Mouse (Mus musculus): ENCODE results near the gene Gm12184.
A peak's percentile ranks its signal among the peaks of the same experiment; 100 is the strongest.
"Not testable (repeated sequence)": the region's sequence is repeated elsewhere in the genome, so short reads cannot be mapped to it uniquely, and the experiment has no call there.

The Gm12184 gene

DNA sequence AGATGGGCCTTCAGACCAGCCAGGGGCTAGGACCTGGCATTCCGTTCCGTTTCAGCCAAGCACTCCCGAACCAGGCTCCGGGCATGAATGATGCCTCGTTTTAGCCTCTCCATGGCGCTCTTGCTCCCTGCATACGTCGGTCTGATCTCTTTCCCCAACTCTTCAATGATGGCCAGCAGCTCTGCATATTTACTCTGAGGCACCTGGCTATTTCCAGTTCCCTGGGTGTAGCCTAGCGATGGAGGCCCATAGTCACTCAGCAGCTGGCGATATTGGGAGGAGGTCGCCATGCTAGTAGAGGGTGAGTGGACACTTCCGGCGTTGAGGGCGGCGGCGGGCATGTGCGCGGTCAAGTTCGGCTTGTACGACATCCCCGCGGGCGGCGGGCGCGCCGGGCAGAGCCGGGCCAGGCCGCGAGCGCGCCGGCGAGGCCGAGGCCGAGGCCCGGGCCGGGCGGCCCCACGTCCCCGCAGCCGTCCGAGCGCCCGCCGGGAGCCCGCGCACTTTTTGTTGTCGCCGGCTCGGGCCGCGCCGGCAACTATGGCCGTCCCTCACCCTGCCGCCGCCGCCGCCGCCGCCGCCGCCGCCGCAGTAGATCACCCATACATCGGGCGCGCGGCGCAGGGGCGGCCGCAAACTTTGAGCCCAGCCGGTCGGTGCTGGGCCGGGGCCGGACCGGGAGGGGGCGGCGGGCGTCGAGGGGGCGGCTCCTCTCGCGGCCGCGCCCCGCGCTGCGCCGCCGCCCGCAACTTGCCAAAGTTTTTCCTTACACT lies at the start of gene Gm12184, which contains the start of gene Trim7:
Gene Gm12184 (minus strand): TSS at position 677 of the 773 bp plus-strand sequence.
Gene Trim7 (plus strand): TSS at position 162 of the 773 bp plus-strand sequence.
- DNase-seq: not testable (repeated sequence)

DNA sequence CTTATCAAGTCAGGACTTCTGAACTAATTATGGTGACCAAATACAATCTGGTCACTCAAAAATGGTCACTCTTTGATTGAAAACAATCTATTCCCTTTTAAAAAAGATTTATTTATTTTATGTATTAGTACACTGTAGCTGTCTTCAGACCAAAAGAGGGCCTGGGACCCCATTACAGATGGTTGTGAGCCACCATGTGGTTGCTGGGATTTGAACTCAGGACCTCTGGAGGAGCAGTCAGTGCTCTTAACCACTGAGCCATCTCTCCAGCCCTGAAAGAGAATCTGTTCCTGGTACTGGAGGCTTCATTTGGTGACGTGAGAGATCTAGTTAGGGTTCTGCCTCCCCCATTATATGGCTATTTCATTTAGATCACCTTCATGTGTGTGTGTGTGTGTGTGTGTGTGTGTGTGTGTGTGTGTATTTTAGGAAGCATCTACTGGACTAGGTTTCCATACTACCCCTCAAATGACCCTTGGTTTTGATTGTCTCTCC lies 48.9 kb upstream of the Gm12184 start:
- DNase-seq: not testable (repeated sequence)

DNA sequence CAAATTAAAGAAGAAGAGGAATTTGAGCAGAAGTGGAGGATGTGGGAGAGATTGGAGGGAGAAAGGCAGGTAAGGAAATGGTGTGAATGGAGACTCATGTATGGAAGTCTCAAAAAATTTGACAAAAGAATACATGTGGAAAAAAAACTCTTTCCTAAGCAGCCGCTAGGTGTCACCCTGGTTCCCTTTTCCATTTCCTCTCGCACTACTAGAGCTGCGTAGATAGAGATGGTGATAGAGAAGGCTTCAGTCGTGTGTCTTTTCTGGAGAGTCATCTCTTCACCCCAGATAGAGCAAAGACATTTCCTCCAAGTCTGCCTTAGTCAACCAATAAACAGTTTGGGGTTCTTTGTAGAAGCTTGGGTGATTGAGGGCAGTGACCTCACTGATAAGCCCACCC lies 48.0 kb upstream of the Gm12184 start:
- no peak for DNase-seq

DNA sequence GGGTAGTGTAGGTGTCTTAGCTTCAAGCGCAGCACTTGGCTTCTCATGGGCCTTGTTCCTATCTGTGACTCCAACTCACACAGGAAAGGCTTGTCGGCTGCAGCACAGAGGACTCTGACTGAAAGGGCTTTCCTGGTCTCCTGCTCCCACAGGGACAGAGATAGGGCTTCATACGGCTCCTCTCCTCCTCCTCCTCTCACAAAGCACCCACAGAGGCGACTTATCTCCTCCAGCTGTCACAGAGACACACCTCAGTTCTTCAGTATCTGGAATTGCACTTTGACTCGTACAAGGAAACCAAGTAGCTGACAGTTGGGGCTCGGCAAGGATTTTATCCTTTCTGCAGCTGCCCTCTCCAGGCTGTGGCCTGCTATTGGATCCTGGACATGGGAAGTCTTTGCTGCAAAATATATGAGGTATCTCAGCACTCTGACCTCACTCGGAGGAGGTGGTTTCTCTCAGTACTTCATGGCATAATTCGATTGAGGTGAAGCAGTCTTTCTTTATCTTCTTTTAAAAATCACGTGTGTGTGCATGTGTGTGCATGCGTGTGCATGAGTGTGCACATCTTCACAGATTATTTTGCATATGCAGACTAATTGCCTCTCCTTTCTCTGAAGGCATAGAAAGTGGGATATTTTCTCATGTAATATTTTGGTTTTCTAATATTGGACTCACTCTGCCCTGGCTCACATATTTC lies 47.3 kb upstream of the Gm12184 start:
- no peak for DNase-seq

DNA sequence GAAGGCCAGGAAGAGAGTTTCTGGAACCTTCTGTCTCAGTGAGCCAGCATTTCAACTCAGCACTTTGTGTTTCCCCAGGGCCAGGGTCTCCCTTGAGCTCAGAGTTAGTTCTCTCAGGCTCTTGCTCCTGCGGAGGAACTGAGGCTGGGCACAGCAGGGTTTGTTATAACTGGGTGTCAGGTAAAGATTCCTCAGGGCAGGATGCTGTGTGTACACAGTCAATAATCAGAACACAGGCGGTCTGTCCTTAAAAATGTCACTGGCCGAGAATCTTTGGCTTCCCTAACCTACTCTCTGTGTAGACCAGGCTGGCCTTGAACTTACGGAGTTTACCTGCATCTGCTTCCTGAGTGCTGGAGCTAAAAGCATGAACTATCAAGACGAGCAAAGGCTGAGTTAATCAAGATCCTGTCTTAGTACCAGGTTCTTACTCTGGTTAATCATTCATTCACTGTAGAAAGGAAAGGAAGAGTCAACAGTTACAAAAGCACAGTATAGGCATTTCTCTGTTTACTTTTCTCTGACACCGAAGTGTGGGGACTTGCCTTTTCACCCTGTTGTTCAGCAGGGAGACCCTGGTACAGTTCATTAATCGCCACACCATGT lies 46.3 kb upstream of the Gm12184 start:
- no peak for DNase-seq

DNA sequence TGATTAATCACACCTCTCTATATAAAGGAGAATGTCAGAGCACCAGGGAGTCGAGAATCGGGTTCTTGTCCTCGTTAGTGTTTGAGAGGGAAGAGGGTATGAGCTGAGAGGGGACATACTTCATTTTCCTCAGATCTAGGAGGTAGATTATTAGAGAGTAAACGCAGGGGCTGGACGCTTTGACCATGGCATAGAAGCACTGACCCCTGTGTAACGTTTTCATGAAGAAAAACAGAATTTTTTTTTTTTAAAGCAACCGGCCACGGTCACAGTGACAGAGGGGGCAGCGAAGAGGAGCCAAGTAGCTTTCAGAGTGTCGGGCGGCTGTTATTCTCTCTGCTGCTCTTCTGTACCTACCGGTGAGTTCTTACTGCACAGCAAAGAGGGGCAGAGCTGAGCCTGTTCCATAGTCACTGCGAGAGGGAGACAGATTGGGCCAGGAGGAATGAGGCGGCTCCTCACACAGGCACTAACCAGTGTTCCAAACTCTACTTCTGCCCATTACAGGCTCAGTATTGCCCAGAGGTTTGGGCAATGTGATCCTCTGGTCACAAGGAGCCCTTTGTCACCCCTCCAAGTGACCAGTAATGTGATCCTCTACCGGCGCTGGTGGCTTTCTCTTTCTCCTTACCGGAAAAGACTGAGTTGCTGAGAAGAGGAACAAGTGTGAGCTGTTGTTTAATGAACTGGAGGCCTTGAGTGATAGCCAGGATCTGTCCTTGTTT lies 45.5 kb upstream of the Gm12184 start:
- DNase-seq: peak; percentile 75

DNA sequence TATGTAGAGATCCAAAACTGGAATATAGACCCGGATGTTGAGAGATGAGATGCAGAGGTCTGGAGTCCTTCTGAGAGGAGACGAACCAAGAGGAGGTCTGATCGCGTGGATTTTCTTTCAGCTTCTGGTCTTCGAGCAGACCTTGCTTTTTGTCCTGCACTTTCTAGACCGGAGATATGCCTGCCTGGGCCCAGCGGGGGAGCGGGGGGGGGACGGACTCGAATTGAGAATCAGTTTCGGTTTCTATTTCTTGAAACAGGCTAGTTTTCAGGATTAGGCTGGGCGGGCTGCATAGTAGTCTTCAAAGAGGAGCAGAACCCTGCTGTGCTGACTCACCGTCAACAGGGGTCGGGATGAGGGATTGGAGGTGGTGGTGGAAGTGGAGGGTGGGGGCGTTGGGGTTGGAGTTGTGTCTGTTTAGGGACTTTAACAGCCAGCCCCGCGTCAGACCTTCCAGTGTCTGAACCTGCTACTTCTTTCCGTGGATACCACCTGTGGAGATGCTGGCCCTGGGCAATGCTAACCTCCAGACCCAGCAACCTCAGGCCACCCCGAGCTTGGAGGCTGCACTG lies 44.8 kb upstream of the Gm12184 start, which contains the start of gene Irgm1:
Gene Irgm1 (minus strand): TSS at position 483 of the 572 bp plus-strand sequence.
- DNase-seq: no peak

DNA sequence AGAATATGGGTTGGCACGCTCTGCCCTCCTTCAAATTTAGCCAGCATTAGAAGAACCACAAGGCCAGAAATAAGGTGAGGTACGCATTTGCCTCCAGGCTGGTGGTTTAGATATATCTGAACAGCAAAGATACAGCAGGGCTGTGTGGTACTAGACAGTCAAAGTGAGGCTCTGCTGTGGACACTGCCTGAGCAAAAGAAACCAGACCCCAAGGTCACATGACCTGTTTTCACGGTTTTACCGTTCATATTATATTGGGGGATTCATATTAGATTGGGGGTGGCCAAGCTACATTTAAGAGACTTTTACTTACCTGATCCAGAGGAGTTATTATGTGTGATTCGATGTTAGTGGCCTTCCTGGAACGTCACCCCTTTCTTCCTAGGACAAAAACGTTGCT lies 44.3 kb upstream of the Gm12184 start:
- DNase-seq: no peak

DNA sequence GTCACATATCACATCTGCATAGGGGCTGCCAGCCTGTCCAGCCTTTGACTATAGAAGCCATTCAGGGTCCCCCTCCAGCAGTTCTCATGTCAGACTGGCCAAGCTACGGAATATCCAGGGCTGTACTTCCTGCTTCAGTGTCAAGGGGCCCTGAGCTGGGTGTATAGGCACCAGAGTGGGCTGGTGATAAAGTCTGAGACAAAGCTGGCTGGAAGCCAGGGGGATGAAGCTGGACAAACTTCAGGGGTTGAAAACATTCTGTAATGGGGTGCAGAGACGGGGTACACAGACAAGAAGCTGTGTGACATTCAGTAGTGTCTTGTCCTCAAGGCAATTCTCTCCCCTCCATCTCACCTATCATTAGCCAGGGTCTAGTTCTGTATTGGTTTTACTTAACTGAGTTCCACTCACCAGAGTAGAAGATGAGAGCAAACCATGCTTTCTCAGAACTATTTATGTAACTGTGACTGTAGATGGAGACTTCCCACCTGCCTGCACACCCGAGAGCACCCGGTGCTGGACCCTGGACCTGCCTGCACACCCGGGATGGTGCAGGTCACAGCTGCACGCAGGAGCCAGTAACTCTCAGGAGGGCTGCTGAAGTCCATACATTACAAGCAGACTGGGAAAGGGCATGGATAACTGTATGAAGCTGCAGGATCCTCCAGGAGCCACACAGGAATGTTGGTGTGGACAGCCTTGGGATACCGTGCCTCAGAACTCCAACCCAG lies 43.1 kb upstream of the Gm12184 start:
- DNase-seq: no peak

DNA sequence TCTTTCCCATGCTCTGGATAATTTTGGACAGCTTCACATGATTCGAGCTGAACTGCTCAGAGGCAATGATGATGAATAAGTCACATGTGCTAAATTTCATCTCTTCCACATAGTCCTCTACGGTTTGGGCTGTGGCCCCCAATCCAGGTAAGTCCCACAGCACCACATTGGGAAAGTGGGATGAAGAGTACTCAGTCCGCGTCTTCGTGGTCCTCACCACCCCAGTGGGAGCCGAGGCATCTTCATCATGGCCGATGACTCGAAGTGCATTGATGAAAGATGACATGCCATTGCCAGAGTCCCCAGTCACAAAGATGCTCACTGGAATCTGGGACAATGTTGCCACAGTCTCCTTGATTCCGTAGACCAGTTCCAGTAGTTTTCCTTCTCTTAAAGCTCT lies 40.0 kb upstream of the Gm12184 start:
- no peak for DNase-seq

DNA sequence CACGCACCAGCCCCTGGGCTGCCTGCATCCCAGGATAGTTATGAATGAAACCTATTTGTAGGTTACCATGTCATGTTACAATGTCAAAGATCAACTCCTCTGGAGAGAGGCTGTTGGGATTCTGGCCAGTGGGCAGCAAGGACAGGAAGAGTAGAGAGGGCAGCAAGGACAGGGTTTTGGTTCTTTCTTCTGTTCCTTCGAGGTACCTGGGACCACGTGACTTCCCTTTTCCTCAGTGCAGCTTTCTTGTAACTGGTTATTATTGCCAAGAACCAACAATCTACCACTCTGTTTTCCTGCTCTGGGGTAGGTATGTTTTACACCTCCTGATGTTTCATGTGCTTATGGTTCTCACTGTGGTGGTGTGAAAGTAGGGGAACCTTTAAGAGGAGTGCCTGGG lies 37.4 kb upstream of the Gm12184 start:
- DNase-seq: no peak

DNA sequence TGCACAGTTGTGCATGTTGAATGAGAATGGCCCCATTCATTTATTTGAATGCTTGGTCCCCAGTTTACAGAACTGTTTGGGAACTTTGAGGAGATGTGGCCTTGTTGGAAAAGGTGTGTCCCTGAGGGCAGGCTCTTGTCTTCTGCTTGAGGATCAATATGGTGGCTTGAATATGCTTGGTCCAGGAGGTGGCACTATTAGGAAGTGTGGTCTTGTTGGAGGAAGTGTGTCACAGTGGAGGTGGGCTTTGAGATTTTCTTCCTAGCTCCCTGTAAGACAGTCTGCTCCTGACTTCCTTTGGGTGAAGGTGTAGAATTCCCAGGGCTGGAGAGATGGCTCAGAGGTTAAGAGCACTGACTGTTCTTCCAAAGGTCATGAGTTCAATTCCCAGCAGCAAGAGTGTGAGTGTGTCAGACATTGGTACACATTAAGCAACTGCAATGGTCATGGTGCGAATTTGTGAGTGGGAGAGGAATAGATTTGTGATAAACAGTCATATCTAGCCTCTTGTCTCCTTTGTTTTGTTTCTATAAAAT lies 36.4 kb upstream of the Gm12184 start:
- no peak for DNase-seq

DNA sequence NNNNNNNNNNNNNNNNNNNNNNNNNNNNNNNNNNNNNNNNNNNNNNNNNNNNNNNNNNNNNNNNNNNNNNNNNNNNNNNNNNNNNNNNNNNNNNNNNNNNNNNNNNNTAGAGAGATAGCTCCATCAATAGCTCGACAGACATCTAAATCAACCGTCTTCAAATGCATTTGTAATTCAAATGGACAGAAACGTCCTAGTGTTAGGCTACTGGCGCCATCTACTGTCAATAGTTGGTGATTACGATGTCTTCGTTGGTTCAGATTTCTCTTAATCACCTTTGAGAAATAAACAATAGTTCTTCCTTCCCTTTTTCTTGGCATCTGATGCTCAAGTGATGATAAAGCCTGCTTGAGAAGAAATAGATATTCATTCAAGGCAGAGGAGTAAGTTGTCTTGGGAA lies 32.6 kb upstream of the Gm12184 start:
- no peak for DNase-seq

DNA sequence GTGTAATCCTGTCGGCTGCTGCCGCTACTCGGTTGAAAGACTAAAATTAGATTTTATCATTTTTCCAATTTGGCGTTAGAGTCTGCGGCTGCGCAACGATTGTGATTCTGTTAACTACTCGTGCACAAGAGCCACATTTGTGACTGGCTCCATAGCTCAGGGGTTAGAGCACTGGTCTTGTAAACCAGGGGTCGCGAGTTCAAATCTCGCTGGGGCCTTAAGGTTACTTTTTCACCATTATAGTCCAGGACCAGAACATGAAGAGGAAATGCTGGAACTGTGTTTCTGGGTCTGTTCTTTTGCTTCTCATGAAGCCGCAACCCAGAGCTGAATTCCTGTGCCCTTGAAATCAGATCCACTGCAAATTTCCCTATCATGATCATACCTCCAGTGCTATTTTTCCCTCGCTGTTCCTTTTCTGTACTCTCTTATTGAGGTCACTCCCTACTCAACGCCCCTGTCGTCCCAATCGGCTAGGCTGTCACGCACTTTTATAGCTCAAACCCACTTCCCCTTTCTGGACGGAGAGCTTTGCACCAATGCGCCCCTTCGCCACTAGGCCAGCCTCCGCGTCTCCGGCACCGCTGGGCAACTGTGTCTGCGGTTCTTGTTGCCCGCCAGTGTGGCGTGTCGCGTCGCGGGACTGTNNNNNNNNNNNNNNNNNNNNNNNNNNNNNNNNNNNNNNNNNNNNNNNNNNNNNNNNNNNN lies 27.2 kb upstream of the Gm12184 start:
- DNase-seq: peak; percentile 88

DNA sequence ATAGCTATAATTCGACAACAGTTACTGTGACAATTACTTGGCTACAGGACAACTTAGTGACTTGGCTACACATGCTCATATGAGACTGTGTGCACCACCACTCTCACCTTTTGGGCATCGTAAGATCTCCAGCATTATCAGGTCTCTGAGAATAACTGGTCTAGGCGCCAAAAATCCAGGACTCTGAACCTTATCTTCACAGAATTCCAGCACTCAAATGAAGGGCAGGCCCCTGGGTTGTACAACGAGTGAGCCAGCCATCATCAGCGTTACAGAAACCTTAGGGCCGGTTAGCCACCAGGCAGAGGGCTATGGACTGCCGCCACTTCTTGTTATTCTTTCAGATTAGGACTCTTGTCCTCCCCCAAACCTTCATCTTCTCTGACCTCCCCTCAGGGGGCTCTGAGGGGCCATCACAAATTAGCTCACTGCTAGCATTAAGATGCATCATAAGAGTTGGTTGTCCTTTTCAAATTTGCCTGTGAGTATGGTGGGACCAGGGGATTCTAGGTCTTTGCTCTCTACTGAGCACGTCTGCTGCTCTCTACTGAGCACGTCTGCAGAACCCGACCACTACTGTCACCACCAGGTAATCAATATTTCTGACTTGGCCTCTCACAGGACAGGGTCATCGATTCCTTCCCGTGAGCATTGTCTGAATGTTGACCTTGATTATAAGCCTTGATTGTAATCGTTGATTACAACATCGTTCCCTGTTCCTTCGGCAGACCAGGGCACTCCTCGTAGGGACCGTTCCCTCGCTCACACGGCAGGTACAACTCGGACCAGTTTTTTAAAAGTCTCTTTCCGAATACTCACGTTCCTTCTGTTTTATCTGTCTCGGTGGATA lies 26.4 kb upstream of the Gm12184 start:
- no peak for DNase-seq

DNA sequence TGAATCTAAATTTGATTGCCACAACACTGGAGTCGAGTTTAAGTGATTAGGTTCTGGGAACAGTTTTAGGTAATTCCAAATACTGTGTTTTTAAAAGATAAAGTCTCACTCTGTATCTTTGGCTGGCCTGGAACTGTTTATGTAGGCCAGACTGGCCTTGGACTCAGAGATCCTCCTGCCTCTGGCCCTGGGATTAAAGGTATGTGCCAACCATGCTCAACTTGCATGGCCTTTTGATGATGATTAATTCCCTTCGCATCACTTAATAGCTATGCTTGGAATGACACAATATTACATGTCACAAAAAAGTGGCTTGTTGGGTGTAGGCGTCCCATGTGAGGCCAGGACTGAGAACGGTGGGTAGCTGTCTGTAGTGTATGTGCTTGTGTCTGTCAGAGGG lies 25.7 kb upstream of the Gm12184 start:
- DNase-seq: no peak

DNA sequence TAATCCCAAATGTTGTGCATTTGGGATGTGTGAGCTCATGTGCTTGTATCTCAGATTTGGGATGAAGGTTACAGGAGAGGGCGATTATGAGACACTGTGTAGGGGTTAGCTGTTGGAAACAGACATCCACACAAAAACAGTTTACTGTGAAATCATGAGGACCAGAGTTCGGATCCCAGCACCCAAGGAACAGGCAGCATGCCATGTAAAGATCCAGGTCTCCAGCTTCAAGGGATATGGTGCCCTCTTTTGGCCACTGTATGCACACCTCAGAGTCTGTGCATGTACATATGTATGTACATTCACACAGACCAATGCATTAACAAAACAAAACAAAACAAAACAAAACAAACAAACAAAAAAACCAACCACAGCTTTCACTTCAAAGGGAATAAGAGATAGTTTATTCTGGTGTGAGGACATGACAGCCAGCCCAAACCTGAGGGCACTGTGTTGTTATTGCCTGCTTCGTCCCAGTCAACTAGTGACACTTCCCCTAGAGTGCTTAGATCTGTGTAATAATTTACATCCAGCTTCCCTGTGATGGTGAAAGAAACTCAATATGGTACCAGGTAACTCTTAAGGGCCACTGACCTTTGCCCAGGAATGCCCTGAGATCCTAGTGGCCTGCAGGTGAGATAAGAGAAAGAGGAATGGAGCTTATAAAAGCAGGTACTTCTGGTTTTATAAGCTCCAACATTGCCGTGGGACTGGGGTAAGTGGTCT lies 25.0 kb upstream of the Gm12184 start:
- no peak for DNase-seq

DNA sequence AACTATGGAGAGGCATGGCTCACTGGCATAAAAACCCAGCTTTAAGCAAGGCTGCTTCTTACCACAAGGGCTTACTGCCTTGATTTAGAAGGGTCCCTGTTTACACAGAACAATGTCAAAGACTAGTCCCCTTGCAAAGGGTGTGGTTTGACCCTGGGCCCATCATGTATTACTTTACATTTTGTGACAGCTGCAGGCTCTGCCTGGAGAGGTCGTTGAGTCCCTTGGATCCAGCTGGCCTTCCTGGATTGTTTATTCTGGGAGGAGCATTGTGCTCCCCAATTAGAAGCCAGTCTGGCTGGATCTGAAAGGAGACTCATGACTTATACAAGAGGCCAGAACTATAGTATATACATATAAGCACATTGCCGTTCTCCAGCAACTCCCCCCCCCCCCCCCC lies 23.8 kb upstream of the Gm12184 start:
- DNase-seq: no peak

DNA sequence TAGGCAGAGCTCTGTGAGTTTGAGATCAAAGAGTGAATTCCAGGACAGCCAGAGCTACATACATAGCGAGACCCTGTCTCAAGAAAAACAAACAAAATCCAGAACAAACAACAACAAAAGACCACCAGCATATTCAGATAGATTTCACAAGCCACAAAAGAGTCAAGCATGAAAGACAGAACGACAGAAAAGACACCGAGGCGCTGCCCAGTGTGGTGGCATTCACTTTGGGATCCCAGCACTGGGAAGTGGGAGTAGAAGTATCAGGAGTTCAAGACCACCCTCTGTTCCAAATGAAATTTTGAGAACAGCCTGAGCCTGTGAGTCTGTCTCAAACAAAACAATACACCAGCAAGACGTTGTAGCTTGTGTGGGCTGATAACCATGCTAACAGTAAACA lies 20.4 kb upstream of the Gm12184 start:
- DNase-seq: no peak

Data from layer of hippocampus, adult 9-11 months (tissue).